Mouse (Mus musculus) forebrain, postnatal 0 days (tissue): ENCODE measurements around the gene Etv4. TPM values are rescaled to one million over a fixed set of nuclear protein-coding genes. Genes with fewer than 3 reads are reported as not detected.

Experiments
- ATAC-seq: fragments of 200-750 bp; cut with Nextera tagmentation; 2 replicates; pipeline ENCODE4 v1.8.0; 2017; ENCODE audit warnings: mild to moderate bottlenecking, moderate library complexity
- DNase-seq: peaks from one replicate; pipeline ENCODE4 v3.0.0-alpha.2; 2015
- H3K27ac ChIP-seq: fragments of 300-500 bp; sonication (generic); 2 replicates; pipeline ENCODE4 v1.5.1; 2014; ENCODE audit warnings: low read depth, mild to moderate bottlenecking, antibody characterized with exemption, low read length, moderate library complexity, mixed read lengths
- H3K27me3 ChIP-seq: fragments of 300-500 bp; sonication (generic); 2 replicates; pipeline ENCODE4 v1.6.1; 2014; ENCODE audit warnings: mild to moderate bottlenecking, low read length, mixed read lengths; ENCODE audit not compliant: insufficient read depth
- H3K36me3 ChIP-seq: fragments of 300-500 bp; sonication (generic); 2 replicates; pipeline ENCODE4 v1.6.1; 2014; ENCODE audit warnings: mild to moderate bottlenecking, moderate library complexity; ENCODE audit not compliant: insufficient read depth
- H3K4me1 ChIP-seq: fragments of 300-500 bp; sonication (generic); 2 replicates; pipeline ENCODE4 v1.6.1; 2014; ENCODE audit warnings: antibody characterized with exemption; ENCODE audit not compliant: insufficient read depth
- H3K4me2 ChIP-seq: fragments of 300-500 bp; sonication (generic); 2 replicates; pipeline ENCODE4 v1.6.1; 2014; ENCODE audit warnings: low read depth, mild to moderate bottlenecking, moderate library complexity
- H3K4me3 ChIP-seq: fragments of 300-500 bp; sonication (generic); 2 replicates; pipeline ENCODE4 v1.5.1; 2014; ENCODE audit warnings: low read depth, low read length, mixed read lengths
- H3K9ac ChIP-seq: fragments of 300-500 bp; sonication (generic); 2 replicates; pipeline ENCODE4 v1.6.1; 2014; ENCODE audit warnings: mild to moderate bottlenecking
- H3K9me3 ChIP-seq: fragments of 300-500 bp; sonication (generic); 2 replicates; pipeline ENCODE4 v1.6.1; 2016; ENCODE audit warnings: low read length
- CTCF ChIP-seq: sonication (generic); IDR thresholded peaks from 2 replicates; pipeline ENCODE4 v1.5.1; 2016; ENCODE audit warnings: antibody characterized with exemption, control low read depth, low read depth
- WGBS: fragments of 180-500 bp; shearing (Covaris S2); extraction: QIAGEN DNeasy Blood & Tissue Kit; methylation state at CpG from one replicate; pipeline ENCODE4 v1.1.7; 2014; 5-methylcytosine and 5-hydroxymethylcytosine counted together
- polyA plus RNA-seq: library from polyadenylated mRNA; unstranded; fragments of >200 nt; fragmentation: Nextera tagmentation; extraction: Ambion mirVana; gene quantifications from 2 replicates; pipeline ENCODE4 v1.2.1, GENCODE M21; 2015
- total RNA-seq: library from RNA; depleted of rRNA; stranded (reverse); fragments of >200 nt; gene quantifications from 2 replicates; pipeline ENCODE4 v1.2.3, GENCODE M21; 2014; rRNA removed

Gene Etv4
- total and polyA plus RNA-seq, 2 experiments from 2014 or later, result 16.8 to 25.1 TPM

DNA sequence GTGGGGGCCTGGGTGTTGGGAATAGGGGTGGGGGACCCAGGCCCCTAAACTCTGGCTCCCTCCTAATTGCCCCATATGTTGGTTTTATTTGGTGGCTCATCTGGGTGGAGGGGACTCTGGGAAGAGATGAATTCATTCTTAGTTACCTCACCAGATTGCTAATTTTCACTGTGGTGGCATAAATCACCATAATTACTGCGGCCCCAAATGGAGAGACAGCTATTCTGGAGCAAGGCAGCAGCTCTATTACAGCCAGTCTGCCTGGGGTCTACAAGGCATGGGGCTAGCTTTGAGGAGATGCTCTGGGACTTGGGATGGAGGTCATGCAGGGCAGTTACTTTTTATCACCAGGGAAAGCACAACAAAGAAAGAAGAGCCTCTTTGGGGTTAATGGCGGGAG is 58.4 kb downstream of the Etv4 start:
- peak overlapping the region; percentile 36 for H3K27ac ChIP-seq
- no peak overlapping the region for H3K4me2 ChIP-seq
- H3K4me3 ChIP-seq, result no peak overlapping the region
- TF ChIP-seq CTCF, result no peak
- DNase-seq, result peak; percentile 18
- WGBS, result 21% methylated on average over 2 of the region's 2 CpGs
- no peaks in the 10 kb centered on the region for H3K27me3 ChIP-seq
- H3K36me3 ChIP-seq, result no peaks in the 10 kb centered on the region
- no peak for ATAC-seq
- no peaks in the 10 kb centered on the region for H3K9me3 ChIP-seq
- no peak overlapping the region for H3K9ac ChIP-seq
- no peaks in the 10 kb centered on the region for H3K4me1 ChIP-seq

DNA sequence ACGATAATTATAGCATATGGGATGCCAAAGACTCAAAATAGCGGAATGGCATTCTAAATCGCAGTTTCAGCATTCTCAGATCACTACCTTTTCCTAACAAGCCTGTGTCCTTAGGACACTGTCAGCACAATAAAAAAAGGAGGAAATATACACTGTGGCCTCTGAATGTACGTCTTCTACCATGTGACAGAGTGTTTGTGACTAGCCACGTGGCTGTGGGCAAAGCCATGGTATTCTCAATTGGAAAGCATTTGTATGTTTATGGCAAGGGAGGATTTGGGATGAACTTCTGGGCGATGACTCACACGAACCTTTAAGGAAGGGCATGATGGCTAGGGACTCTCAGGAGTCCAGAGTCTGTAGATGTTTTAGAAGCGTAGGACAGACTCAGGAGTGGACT is 60.1 kb downstream of the Etv4 start:
- ATAC-seq (no peak), DNase-seq (no peak)
- Histone ChIP-seq H3K9me3 (no peaks in the 10 kb centered on the region), H3K4me3 (no peak overlapping the region), H3K9ac (no peak overlapping the region), H3K27ac (no peak overlapping the region), H3K4me1 (no peaks in the 10 kb centered on the region), H3K4me2 (no peak overlapping the region), H3K36me3 (no peaks in the 10 kb centered on the region), H3K27me3 (no peaks in the 10 kb centered on the region)
- TF ChIP-seq CTCF, result no peak
- 71% methylated on average over 8 of the region's 8 CpGs for WGBS

DNA sequence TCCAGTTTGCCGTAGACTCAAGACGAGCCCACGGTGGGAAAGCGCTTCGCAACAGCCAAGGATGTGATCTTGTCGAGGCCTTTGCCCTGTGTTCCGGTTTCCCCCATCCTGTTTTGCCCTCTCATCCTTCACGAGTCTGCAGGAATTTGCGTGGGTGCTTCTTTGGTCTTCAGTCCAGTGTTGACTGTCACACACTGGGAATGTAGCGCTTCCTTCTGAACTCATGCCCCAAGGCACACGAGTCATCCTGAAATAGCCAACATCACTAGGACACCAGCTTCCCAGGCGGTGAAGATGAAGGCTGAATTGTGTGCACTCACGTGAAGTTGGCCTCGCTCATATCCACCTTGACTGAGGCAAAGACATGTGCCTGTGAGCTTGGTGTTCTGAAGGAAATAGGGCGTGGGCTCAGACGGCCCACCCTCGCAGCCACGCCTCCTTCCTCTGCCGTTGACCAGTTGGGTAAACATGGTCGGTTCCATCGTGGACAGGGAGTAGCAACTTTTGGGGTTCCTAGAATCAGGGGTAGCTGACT is 65.1 kb downstream of the Etv4 start:
- no peak for ATAC-seq
- H3K4me1 ChIP-seq, result no peaks in the 10 kb centered on the region
- no peak for TF ChIP-seq CTCF
- no peaks in the 10 kb centered on the region for H3K9me3 ChIP-seq
- no peak overlapping the region for H3K4me2 ChIP-seq
- WGBS, result 88% methylated on average over 21 of the region's 21 CpGs
- no peak for DNase-seq
- no peak overlapping the region for H3K9ac ChIP-seq
- H3K36me3 ChIP-seq, result no peaks in the 10 kb centered on the region
- H3K4me3 ChIP-seq, result no peak overlapping the region
- H3K27me3 ChIP-seq, result no peaks in the 10 kb centered on the region
- H3K27ac ChIP-seq, result no peak overlapping the region

Other genes starting within 250 kb of the Etv4 start
- gene Brca1, start 233.4 kb downstream of the Etv4 start, total RNA-seq, result 3.3 and 4.2 TPM in 2 replicates
- gene Brca1, start 233.4 kb downstream of the Etv4 start, polyA plus RNA-seq, result 1.3 and 1.7 TPM in 2 replicates
- gene Nbr1, start 233.2 kb downstream of the Etv4 start, total RNA-seq, result 121 and 141 TPM in 2 replicates
- 54.9 and 64.7 TPM in 2 replicates for gene Nbr1, start 233.2 kb downstream of the Etv4 start, polyA plus RNA-seq
- 0.77 and 3.5 TPM in 2 replicates for gene Tmem106a, start 203.1 kb downstream of the Etv4 start, total RNA-seq
- gene Tmem106a, start 203.1 kb downstream of the Etv4 start, polyA plus RNA-seq, result 2.5 and 3.4 TPM in 2 replicates
- gene Gm11634, start 186.1 kb downstream of the Etv4 start, total RNA-seq, result not detected in 2 replicates
- not detected in 2 replicates for gene Gm11634, start 186.1 kb downstream of the Etv4 start, polyA plus RNA-seq
- 4.4 and 5.2 TPM in 2 replicates for gene Rdm1, start 158.2 kb downstream of the Etv4 start, total RNA-seq
- 8.6 and 9.0 TPM in 2 replicates for gene Rdm1, start 158.2 kb downstream of the Etv4 start, polyA plus RNA-seq
- 22.5 and 28.3 TPM in 2 replicates for gene Arl4d, start 119.8 kb downstream of the Etv4 start, total RNA-seq
- gene Arl4d, start 119.8 kb downstream of the Etv4 start, polyA plus RNA-seq, result 13.4 and 15.7 TPM in 2 replicates
- 26.5 and 33.3 TPM in 2 replicates for gene Dhx8, start 52.5 kb downstream of the Etv4 start, total RNA-seq
- gene Dhx8, start 52.5 kb downstream of the Etv4 start, polyA plus RNA-seq, result 18.8 and 25.0 TPM in 2 replicates
- gene Meox1, start 109.0 kb upstream of the Etv4 start, total RNA-seq, result 1.1 and 2.0 TPM in 2 replicates
- gene Meox1, start 109.0 kb upstream of the Etv4 start, polyA plus RNA-seq, result 0.58 and 0.68 TPM in 2 replicates
- 0.31 TPM in 1 of 2 replicates, not detected in the other for gene Sost, start 181.6 kb upstream of the Etv4 start, total RNA-seq
- gene Sost, start 181.6 kb upstream of the Etv4 start, polyA plus RNA-seq, result not detected in 2 replicates
- not detected in 2 replicates for gene Cfap97d1, start 198.9 kb upstream of the Etv4 start, total RNA-seq
- gene Cfap97d1, start 198.9 kb upstream of the Etv4 start, polyA plus RNA-seq, result not detected in 2 replicates
- 32.8 and 35.5 TPM in 2 replicates for gene Dusp3, start 201.6 kb upstream of the Etv4 start, total RNA-seq
- gene Dusp3, start 201.6 kb upstream of the Etv4 start, polyA plus RNA-seq, result 25.1 and 31.0 TPM in 2 replicates
- gene Mpp3, start 243.1 kb upstream of the Etv4 start, total RNA-seq, result 56.6 and 60.3 TPM in 2 replicates
- gene Mpp3, start 243.1 kb upstream of the Etv4 start, polyA plus RNA-seq, result 45.5 and 46.4 TPM in 2 replicates